Mouse (Mus musculus) urinary bladder, adult 18-20 months (tissue): Measurements from ENCODE around the gene Rab27a.
"Not testable (repeated sequence)": the region's sequence is repeated elsewhere in the genome, so short reads cannot be mapped to it uniquely, and the experiment has no call there.

ENCODE experiments used
- DNase-seq, 2 experiments: peaks; one replicate each; pipeline ENCODE4 v3.0.0; 2022; ENCODE audit warnings: low spot score in 2 of 2, mixed read lengths in 2 of 2

Gene Rab27a

DNA sequence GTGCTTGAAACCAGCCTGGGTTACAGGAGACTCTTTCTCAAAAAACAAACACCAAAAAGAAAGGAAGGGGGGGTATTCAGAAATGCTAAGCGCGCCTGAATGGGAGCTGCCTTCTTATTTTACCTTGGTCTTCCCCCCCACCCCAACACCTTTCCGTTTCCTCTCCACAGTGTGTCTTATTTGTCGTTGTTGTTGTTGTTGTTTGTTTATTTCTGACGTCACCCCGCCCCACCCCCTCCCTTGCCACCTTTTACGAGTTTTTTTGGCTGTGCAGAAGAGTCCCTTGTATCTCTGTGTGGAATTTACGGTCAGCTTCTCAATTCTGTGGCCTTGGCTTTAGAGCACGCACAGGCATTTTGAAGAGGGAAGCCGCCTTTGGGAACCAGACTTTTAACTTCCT is 1.1 kb downstream of the Rab27a start:
- DNase-seq = no peak

DNA sequence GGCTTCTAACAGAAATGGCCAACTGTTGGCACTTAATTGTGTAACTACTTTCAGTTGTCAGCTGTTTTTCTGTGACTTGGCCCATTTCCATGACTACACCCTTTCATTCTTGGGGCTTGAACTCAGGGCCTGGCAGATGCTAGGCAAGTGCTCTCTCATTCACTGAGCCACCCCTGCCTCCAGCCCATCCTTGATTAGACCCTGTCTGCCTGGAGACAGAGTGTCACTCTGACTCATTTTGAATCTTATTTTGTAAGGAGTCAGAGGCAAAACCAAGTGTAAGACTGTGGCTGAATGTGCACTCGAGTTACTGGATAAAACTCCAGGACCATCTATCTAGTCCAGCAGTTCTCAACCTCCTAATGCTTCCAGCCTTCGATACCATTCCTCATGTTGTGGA is 3.3 kb downstream of the Rab27a start:
- no peak for DNase-seq

- DNase-seq = no peak
Measured at GRCm38 (mm10) chr9:73048927-73049326, 4.3 kb downstream of the Rab27a start.

- no peak for DNase-seq
Measured at GRCm38 (mm10) chr9:73049833-73050232, 5.2 kb downstream of the Rab27a start.

DNA sequence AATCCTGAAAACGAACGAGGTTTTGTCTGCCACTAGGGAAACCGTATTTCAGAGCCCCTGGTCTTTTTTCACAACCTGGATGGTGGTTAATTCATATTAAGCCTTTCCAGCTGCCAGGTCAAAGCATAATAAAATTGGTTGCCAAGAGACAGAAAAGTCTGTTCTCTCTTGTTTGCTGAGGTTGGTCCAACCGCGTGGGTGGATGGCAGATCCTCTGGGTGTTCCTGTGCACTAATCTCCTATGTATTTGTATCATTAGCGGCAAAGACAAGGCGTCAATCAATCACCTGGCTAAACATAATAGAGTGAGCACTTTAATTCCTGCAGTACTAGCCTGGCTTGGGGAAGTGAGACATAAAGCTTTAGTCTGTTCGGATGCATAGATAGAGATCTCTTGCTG is 6.0 kb downstream of the Rab27a start:
- no peak for DNase-seq

GRCm38 (mm10) chr9:73055441-73055911 is 10.8 kb downstream of the Rab27a start:
- DNase-seq = no peak

- DNase-seq = no peak
Measured at GRCm38 (mm10) chr9:73059224-73059623, 14.6 kb downstream of the Rab27a start.

GRCm38 (mm10) chr9:73063621-73064290 is 19.1 kb downstream of the Rab27a start:
- DNase-seq = no peak

- DNase-seq = no peak
Measured at GRCm38 (mm10) chr9:73067086-73067485, 22.4 kb downstream of the Rab27a start.

GRCm38 (mm10) chr9:73068230-73068679 is 23.6 kb downstream of the Rab27a start:
- DNase-seq = peak in 1 of 2 experiments; percentile 32

DNA sequence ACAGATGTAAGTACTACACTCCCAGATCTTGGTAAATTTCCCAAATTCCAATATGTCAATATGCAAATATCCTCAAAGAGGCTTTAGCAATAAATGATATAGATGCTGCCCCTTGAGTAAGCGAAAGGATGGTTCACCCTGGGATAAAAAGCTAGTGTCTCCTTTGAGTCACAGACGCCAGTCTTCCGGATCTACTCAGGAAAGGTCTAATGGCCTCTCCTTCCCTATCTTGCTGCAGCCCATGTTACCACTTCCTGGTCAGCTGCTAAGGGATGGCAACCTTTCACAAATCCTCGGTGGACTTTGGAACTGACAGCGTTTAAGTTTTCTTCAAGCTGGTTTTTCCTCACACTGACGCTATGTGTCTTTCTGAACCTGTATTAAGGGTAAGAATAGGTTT is 24.0 kb downstream of the Rab27a start:
- no peak for DNase-seq

- no peak for DNase-seq
Measured at GRCm38 (mm10) chr9:73070971-73071659, 26.5 kb downstream of the Rab27a start.

DNA sequence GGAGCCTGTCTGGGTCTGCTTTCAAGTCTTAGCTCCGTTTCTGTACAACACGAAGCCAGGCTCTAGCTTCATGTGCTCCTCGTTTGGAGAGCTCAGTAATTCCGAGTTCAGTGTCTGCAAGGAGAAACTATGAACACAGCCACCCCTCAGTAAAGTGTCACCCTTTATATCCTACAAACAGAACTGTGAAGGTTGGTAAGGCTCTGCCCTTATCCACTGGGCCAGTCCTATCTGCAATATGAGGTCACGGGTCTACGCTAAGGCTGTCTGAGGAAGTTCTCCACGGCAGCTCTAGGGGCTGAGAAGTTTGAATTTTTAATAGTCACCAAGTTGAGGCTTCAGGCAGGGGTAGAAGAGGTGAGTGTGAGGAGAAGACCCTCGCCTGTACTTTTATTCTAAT is 27.8 kb downstream of the Rab27a start:
- DNase-seq = no peak

DNA sequence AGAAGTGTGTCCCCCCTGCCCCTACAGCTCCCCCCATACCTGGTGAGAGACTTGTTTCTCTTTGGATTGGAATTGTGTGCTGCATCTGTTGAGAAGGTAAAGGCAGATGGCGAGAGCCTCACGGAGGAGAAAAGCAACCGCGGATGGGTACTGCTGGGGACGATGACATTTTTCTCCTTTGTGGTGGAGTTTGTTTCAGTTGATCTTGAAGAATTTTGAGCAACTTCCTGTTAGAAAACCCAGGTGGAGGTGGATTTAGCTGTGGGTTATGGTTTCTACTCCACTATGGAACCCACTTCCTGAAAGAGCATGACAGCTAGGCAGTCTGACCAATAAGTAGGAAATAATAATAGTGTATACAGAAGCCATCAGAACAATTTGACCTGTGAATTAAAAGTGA is 28.5 kb downstream of the Rab27a start:
- no peak for DNase-seq

DNA sequence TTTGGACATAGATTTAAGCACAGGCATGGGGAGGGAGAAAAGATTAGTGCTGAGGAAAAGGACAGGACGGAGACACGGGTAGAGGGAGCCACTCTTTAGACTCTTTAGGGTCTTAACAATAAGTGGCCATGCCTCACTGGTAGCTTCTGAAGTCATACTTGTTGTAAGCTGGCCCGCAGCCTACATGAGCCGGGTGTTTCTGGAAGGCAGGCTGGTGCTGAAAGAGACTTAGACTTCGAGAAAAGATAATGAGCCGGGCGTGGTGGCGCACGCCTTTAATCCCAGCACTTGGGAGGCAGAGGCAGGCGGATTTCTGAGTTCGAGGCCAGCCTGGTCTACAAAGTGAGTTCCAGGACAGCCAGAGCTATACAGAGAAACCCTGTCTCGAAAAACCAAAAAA is 34.7 kb downstream of the Rab27a start:
- DNase-seq = not testable (repeated sequence)

DNA sequence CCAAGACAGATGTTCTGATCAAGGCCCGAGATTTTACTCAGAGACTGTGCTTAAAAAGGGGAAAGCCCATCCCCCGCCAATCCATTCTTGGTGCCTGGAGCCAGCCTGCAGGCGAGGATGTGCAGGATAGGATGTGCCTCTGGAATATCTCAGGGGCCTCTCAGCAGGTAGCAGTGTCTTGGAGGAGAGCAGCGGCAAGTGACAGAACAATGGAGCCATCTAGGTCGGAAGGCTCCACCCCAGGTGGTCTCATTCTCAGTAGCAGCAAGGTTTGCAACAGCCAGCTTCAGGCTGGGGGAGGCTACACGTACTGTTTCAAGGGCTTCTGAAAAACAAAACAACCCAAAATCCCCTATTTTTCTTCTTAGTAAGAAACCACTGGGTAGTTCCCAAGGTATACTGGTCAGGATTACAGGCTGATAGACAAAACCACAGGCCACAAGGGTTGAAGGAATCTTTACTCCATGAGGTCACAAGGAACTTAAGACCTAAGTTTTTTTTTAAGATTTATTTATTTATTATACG is 35.2 kb downstream of the Rab27a start:
- no peak for DNase-seq

DNA sequence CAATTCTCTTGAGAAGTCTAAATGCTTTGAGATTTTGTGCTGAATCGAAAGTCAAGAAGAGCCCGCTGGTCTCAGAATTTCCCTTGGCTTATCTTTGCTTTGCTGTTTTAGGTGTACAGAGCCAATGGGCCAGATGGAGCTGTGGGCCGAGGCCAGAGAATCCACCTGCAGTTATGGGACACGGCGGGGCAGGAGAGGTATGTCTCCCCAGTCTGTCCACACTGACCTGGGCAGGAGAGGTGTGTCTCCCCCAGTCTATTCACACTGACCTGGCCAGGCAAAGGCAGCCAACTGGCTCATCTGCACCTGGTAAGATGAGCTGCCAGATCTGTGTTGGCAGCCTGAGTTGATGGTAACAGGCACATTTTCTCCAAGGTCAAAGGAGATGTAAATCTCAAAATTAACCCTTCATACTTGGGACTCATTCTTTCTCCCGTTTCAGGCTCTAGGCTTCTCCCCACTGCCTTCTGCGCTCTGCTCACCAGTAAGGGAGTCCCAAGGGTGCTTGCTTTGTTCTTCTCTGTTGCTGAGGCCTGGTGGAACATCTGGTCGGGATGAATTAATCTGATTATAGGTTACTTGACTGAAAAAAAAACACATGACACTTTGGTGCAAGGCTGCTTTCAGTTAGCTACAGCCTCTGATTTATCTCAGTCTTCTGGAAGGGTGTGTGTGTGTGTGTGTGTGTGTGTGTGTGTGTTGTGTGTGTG is 37.8 kb downstream of the Rab27a start:
- no peak for DNase-seq

DNA sequence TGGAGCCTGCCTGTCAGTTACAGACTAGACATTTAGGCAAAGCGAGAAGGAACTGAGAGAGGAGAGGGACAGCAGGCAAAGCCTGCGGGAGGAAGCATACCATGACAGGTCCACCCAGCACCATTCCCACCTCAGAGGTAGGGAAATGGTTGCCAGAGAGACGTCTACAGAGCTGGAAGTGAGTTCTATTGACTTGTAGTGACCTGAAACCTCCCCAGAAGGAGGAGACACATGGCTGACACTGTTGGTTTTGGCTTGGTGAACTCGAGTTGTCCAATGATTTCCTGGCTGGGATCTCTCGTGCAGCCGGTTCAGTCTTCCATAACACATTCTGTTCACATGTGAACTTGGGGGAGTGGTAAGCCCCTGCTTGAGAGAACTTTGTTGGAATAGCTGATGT is 39.3 kb downstream of the Rab27a start:
- no peak for DNase-seq

GRCm38 (mm10) chr9:73085845-73086244 is 41.2 kb downstream of the Rab27a start:
- no peak for DNase-seq

DNA sequence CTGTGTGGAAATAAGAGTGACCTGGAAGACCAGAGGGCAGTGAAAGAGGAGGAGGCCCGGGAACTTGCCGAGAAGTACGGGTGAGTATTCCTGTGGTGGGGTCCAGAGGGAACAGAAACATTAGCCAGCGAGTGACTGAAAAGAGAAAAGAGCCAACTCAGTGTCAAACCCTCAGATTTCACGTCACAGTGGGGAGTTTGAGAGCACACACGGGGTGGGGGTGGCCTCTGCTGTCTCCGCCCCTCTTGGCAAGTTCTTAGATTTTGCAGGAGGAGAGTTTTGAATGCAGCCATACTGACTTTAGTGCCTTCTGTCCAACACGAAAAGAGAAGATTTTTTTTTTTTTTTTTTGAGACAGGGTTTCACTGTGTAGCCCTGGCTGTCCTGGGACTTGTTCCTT is 42.5 kb downstream of the Rab27a start:
- no peak for DNase-seq

DNA sequence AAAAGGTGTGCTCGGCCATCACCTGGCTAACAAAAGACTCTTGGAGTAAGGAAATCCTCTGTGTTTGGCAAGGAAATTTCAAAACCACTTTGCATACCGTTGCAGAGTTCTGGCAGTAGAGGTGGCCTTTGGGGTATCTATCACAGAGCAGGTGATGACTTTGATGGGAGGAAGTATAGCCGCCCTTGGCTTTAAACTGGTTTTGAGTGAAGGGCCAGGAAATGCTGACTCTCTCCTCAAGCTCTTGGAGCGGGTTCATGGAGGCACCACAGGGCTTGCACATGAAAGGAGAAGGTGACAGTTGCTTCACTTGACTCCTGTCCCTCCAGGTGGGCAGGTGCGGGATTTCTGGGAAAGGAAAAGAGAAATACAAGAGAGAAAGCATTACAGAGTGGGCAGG is 42.9 kb downstream of the Rab27a start:
- no peak for DNase-seq

- peak in 1 of 2 experiments; percentile 34 for DNase-seq
Measured at GRCm38 (mm10) chr9:73089222-73089920, 44.7 kb downstream of the Rab27a start.
